Mouse (Mus musculus) left cerebral cortex, adult 2 months (tissue): ENCODE results near the gene Itga7. TPM values are rescaled to one million over a fixed set of nuclear protein-coding genes. Genes with fewer than 3 reads are reported as not detected.

Experiments used
- DNase-seq, 2 experiments: peaks; one replicate each; pipeline ENCODE4 v3.0.0; 2021 to 2022; ENCODE audit warnings: low spot score in 2 of 2, mixed read lengths in 1 of 2; ENCODE audit errors: extremely low spot score in 1 of 2
- H3K27ac ChIP-seq: fragments of 200-600 bp; 2 replicates; pipeline ENCODE4 v1.8.1; 2022
- H3K4me3 ChIP-seq: fragments of 200-600 bp; 2 replicates; pipeline ENCODE4 v1.8.1; 2022
- CTCF ChIP-seq: fragments of 200-600 bp; IDR thresholded peaks from 2 replicates; pipeline ENCODE4 v1.8.1; 2022; ENCODE audit warnings: antibody characterized with exemption, mild to moderate bottlenecking, moderate library complexity
- intact Hi-C: fragments of 180-260 bp; cut with DNase I; formaldehyde crosslinking; loops from one replicate; pipeline ENCODE4 v1.15.1; 2025
- total RNA-seq, 2 experiments: library from RNA; stranded (reverse); gene quantifications; 2 replicates each; pipeline ENCODE4 v1.2.3; 2021

Itga7 gene
- total RNA-seq, 2 experiments from 2014 or later = 13.2 to 16.3 TPM

DNA sequence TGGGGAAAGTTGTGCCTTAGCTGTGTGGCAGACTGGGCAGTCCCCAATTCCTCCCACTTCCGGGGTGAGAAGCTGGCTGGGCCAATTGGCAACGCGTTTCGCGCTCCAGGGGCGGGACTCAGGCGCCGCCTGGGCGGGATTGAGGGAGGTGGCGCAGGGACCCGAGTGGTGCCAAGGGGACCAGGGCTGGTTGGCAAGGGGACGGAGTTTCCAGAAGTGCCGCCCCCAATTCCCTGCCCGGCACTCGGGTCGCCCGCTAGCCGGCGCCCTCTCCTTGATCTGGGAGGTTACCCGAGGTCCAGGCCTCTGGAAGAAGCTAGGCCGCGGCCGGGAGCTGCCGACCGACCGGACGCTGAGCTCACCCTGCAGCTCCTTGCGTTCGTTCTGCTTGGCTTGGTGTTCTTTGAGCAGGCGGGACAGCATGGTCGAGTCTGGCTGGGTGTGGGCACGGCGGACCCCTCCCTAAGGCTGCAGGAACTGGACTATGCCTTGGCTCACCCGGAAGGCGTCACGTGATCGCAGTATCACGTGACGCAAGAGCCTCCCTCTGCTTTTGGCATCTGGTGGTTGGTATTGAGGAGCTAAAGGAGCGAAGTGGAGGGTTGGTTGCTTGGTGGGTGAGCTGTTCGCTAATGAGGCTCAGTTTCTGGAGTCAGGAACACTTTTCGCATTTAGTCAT is 10.5 kb upstream of the Itga7 start:
- TF ChIP-seq CTCF = peak; percentile 46
- H3K27ac ChIP-seq = peak overlapping the region; percentile 99
- intact Hi-C loops = no loop called here
- peak; percentile 94 to 95 for DNase-seq
- H3K4me3 ChIP-seq = peak overlapping the region; percentile 82

DNA sequence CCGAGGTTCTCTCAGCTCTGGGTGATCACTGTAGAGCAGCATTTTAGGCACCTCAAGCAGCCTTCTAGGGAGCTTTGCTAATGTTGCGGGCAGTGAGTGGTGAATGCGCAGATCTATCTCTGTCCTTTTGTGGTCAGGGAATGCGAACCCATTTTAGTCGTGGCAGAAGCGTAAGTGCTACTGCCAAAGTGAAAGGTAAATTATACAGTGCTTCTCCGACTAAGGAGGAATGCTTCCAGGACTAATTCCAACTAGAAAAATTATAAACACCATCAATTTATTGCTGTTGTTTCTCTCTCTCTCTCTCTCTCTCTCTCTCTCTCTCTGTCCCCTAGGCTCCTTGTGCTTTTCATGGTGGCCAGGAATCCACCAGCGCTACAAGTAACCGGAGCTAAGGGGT is 9.7 kb upstream of the Itga7 start, which contains the start of gene Bloc1s1:
Bloc1s1 (minus strand) TSS at position 101 of the 400 bp plus-strand sequence.
- Histone ChIP-seq H3K27ac (peak within 1 kb of the TSS; percentile 99), H3K4me3 (peak within 1 kb of the TSS; percentile 82)
- DNase-seq = no peak
- intact Hi-C loops = no loop called here
- TF ChIP-seq CTCF = no peak

DNA sequence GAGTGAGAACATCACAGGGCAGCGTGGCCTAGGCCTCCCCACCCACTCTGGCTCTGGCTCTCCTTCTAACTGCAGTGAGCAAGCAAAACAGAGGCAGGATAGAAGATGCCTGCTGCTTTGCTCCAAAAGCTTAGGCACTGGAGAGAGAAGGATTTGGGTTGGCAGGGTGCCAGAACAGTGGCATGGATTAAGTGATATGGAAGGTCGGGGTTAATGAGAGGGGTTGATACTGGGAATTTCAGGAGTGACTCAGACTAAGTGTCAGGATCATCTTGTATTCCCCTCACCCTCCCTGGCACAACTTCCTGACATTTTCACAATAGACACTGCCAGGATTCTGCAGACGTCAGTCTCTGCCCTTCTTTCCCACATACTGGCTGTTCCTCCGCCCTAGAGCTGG is 5.3 kb upstream of the Itga7 start:
- H3K27ac ChIP-seq = no peak overlapping the region
- intact Hi-C loops = no loop called here

DNA sequence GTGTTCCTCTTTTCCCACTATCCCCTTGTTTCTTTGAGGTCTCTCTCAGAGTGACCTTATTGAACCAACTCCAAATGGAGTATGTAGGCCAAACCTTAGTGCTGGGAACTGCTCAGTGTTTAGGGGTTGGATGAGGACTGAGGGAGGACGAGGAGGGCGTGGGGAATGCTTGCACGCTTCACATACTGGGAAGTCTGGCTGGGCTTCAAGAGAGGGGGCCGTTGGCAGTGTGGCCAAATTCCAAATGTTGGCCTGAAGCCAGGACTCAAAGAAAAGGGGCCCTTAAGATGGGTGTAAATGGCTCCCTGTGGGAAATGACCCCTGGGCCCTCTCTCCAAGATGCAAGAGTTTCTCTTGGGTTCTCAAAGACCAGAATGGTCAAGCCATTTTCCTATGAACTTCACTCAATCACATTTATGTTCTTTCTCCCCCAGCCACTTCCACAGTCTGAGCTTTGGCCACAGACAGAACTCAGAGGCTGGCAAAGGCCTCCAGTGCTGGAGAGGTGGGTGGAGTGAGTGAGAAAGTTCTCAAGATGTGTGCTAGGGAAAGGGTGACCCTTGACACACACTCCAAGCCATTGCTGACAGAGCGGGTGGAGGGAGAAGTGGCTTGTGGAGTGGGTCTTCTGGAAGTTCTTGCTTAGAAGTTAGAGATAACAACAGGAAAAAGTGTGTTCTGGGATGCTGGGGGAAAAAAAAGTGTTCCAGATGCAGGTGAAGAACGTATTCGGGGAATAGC is 3.8 kb upstream of the Itga7 start:
- no peak for TF ChIP-seq CTCF
- Histone ChIP-seq H3K4me3 (no peak overlapping the region), H3K27ac (no peak overlapping the region)
- DNase-seq = no peak
- intact Hi-C loops = no loop called here

More for the DNA sequence above, 5.3 kb upstream of the Itga7 start:
- no peak for DNase-seq
- no peak for TF ChIP-seq CTCF
- no peak overlapping the region for H3K4me3 ChIP-seq

DNA sequence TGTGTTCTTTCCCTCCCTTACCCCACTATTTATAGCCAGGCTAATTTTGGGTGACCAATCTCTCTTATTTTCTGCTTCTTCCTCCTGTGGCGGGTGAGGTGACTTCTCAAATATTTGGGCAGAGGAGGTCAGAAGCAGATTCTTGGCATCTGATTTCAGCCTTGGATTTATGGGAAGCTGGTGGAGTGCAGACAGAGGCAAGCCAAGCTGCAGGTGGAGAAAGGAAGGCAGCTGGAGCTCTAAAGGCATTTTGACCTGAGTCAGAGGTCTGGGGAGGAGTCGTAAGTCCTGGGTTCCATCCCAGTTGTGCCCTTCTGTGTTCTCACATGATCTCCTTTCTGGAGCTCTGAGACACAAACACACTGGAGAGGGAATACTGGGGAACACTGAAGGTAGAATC is 2.2 kb upstream of the Itga7 start:
- intact Hi-C loops = no loop called here
- Histone ChIP-seq H3K4me3 (no peak overlapping the region), H3K27ac (no peak overlapping the region)
- no peak for TF ChIP-seq CTCF
- DNase-seq = no peak

DNA sequence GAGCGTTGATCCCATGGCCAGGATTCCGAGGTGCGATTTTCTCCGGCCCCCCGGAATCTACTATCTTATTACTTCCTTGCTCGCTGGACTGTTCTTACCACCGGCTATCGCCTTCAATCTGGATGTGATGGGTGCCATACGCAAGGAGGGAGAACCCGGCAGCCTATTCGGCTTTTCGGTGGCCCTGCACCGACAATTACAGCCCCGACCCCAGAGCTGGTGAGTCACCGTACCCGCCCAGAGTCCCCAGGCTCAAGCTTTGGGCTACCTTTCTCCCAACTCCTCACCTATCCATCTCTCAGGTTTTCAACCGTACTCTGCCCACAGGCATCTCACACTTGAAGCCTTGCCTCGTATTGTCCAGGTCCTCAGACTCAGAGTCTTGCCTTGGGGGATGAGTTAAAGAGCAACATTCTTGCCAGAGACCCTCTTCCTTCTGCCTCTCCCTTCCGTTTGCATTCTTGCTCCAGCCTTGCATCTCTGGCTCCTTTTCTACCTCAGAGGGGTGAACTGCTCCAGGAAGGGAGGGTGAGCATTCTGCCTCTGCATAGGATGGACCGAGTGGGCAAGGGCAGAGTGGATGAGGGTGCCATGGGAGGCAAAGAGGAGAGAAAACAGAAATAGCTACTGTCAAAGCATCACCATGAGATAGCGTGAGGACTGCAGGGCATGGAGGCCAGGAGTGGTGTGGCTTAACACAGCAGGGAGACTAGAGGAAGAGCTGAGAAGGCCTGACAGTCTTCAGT is 531 bp downstream of the Itga7 start:
- TF ChIP-seq CTCF = no peak
- intact Hi-C loops = no loop called here
- Histone ChIP-seq H3K27ac (peak overlapping the region; percentile 40; the same call in 1 of the 2 replicates), H3K4me3 (peak overlapping the region; percentile 47)
- no peak for DNase-seq

DNA sequence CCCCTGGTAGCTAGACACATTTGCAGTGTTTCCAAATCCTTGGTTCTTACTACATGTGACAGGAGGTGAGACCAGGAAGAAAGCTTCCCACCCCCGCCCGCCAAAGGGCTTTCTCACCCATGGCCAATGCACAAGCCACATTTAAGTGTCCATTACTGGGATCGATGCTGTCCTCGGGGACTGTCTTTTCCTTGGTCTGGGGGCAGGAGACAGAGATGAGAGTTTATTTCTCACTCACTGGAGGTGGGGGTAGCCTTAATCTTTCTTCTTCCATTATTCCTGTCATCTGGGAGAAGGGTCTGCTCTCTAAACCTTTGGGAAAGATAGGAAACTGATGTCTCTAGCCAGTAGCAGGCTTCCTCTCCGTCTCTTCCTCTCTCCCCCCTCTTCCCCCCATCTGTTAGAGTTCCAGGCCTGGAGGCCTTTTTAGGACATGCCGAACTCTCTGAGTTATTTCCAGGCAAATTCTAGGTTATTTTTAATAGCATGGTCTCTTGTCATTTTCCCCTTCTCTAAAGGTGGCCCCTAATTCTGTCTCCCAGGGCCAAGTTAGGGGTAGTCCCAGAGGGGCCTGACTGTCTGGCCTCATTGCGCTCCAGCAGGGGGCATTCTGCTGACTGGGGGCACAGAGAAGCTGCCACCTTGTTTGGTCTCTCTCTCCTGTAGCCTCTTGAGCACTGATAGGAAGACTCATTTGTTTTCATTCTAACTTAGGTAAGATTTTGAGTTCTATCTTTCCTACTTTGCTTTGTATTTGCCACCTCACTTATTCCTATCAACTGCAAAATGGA is 1.6 kb downstream of the Itga7 start:
- intact Hi-C loops = no loop called here
- no peak overlapping the region; the same call in 1 of the 2 replicates for H3K27ac ChIP-seq
- peak overlapping the region; percentile 47 for H3K4me3 ChIP-seq
- no peak for DNase-seq
- no peak; the same call in none of the 2 replicates for TF ChIP-seq CTCF

DNA sequence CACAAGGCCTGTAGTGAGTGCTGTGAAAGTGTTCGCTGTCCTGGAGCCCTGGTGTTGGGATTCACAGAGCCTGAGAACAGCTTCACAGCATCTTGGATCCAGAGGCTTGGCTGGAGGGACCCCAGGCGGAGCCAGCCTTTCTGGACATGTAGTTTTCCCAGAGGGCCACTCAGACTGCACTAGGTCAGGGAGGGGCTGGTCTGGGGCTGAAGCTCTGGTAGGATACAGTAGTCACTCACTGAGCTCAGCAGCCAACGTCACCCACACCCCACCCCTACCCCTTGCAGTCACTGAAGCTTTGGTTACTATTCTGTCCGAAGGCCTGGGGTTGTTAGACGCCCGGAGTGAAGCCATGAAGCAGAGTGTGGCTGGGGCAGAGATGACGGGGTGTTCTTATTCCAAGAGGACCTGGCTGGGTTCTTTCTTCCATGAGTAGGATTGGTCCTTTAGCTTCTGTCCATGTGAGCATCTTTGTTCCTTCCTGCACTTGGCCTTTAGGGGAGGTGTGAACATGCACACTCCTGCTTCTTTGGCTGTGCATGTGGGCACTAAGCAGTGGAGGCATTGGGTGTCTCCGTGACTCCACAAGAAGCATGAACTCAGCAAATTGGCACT is 2.3 kb downstream of the Itga7 start:
- DNase-seq = no peak
- Histone ChIP-seq H3K27ac (no peak overlapping the region), H3K4me3 (no peak overlapping the region)
- intact Hi-C loops = no loop called here
- TF ChIP-seq CTCF = no peak

DNA sequence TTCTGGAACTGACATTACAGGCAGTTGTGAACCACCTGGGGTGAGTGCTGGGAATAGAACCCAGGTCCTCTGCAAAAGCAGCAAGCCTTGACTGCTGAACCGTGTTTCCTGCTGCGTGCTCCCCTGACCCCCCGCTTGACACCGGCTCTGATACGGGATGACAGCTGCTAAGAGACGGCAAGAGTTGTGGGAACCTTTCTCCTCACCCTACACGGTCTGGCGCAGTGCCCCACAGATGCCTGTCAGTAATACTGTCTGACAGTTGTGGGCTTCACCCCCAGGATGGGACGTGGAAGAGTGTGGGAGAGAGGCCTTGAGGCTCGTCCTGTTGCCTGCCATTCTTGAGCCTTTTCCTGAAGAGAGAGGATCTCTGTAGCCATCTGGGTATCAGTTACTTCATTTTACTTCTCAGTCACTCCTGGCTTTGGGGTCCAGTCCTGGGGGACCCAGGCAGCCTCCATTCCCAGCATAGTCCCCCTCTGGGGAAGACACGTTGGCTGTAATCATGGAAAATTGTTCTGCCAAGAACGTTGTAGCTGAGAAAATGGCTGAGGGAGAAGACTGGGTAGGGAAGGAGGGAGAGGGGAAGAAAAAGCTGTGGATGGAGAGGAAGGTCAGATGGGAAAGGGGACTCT is 4.3 kb downstream of the Itga7 start:
- TF ChIP-seq CTCF = no peak
- H3K4me3 ChIP-seq = no peak overlapping the region
- intact Hi-C loops = no loop called here
- no peak overlapping the region for H3K27ac ChIP-seq
- no peak for DNase-seq

DNA sequence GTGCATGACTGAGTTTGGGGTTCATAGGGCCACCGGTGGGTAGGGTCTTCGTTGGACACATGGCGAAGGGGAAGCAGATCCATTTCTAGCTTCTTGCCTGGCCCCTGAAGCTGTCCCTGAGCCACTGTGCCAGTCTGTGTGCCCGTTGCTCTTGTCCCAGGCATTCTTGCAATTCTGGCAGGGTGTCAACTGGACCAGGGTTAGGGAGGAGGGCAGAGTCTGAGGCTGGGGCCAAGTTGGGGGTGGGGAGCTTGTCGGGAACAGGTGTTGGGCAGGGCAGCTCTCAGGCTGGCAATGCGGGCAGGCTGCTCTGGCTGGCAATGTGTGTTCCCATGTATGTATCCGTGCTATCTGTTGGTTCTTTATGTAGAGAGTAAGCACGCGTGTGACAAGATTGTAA is 4.8 kb downstream of the Itga7 start:
- no peak overlapping the region for H3K4me3 ChIP-seq
- no peak for TF ChIP-seq CTCF
- intact Hi-C loops = no loop called here
- no peak for DNase-seq
- H3K27ac ChIP-seq = no peak overlapping the region

DNA sequence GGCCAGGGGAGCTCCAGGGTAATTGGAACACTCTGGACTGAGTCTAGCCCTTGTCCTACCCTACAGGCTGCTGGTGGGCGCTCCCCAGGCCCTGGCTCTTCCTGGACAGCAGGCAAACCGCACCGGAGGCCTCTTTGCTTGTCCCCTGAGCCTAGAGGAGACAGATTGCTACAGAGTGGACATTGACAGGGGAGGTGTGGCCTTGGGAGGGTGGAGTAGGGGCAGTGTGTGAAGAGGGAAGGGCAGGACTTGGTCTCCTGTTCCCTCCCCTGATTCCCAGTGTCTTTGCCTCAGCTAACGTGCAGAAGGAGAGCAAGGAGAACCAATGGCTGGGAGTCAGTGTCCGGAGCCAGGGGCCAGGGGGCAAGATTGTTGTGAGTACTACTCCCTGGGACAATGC is 5.4 kb downstream of the Itga7 start:
- no peak overlapping the region for H3K4me3 ChIP-seq
- no peak for DNase-seq
- H3K27ac ChIP-seq = no peak overlapping the region
- intact Hi-C loops = no loop called here
- no peak for TF ChIP-seq CTCF
